In the genomic region with DNA sequence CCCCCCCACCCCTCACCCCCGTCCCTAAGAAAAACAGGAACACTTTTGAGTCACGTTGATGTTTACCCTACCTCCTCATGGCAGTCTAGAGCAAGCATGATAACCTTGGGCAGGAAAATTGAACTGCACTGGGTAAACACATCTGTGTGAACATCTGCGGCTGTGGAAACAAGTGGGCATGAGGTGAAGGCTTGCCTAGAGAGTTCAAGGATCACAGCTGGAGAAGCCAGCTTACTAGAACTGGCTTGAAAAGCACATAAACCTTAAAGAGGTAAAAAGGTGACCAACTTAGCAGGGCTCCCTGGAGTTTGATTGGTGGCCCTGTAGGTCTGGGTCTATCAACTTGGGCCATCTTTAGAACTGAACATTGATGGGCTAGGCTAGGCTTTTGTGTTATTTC, we compare ENCODE assay signal across 20 mouse cellular contexts. TPM values are rescaled to one million over a fixed set of nuclear protein-coding genes. Genes with fewer than 3 reads are reported as not detected.
DNase-seq lines count a peak whose midpoint lies in the region; ATAC-seq lines count a peak whose summit lies in the region.
"Had no signal": no experiment of that assay in that cellular context is flagged by ENCODE, and none has a peak within 500 bp of the region (broad histone marks: within the 10 kb centered on the region; RNA-seq: fewer than 3 reads in every experiment).

No protein-coding gene starts in this region.

- no peaks in the 10 kb centered on the region for H3K9me3 ChIP-seq in kidney, embryonic 15.5 days (replicated peaks)
- no peaks in the 10 kb centered on the region for H3K9me3 ChIP-seq in neural tube, embryonic 11.5 days (ENCODE audit: control insufficient read depth, low read length)
- no peaks in the 10 kb centered on the region for H3K9me3 ChIP-seq in stomach, embryonic 15.5 days
- H3K9me3 ChIP-seq: embryonic facial prominence, embryonic 13.5 days; forebrain, embryonic 12.5 days; heart, embryonic 10.5 days; hindbrain, embryonic 12.5 days had no signal

- H3K27ac ChIP-seq in kidney, embryonic 15.5 days, result 0 out of 2 replicates have a peak overlapping the region, but pooled peaks have one; percentile 35
- no peak overlapping the region for H3K27ac ChIP-seq in neural tube, embryonic 11.5 days (ENCODE audit: low read depth, low read length)
- H3K27ac ChIP-seq in stomach, embryonic 15.5 days, result peak overlapping the region; percentile 55
- H3K27ac ChIP-seq: embryonic facial prominence, embryonic 13.5 days; forebrain, embryonic 12.5 days; heart, embryonic 10.5 days; hindbrain, embryonic 12.5 days had no signal

- no peaks in the 10 kb centered on the region for H3K36me3 ChIP-seq in kidney, embryonic 15.5 days
- H3K36me3 ChIP-seq in neural tube, embryonic 11.5 days (ENCODE audit: control insufficient read depth, insufficient read depth, low read length), result no peaks in the 10 kb centered on the region
- no peaks in the 10 kb centered on the region for H3K36me3 ChIP-seq in stomach, embryonic 15.5 days
- H3K36me3 ChIP-seq: embryonic facial prominence, embryonic 13.5 days; forebrain, embryonic 12.5 days; heart, embryonic 10.5 days; hindbrain, embryonic 12.5 days had no signal

- H3K9ac ChIP-seq in kidney, embryonic 15.5 days, result no peak overlapping the region
- no peak overlapping the region for H3K9ac ChIP-seq in neural tube, embryonic 11.5 days (ENCODE audit: low read length)
- no peak overlapping the region for H3K9ac ChIP-seq in stomach, embryonic 15.5 days
- H3K9ac ChIP-seq: embryonic facial prominence, embryonic 13.5 days; forebrain, embryonic 12.5 days; hindbrain, embryonic 12.5 days had no signal

- DNase-seq in kidney, adult 18-20 months, result no peak
- peak; percentile 14 for DNase-seq in neural tube, embryonic 11.5 days (ENCODE audit: low spot score)
- DNase-seq in neural tube, embryonic 10.5 days (ENCODE audit: extremely low spot score, low spot score), result no peak
- no peak for DNase-seq in frontal cortex, postnatal 14 days (ENCODE audit: low spot score in 2 of 2)
- no peak for DNase-seq in right cerebral cortex, adult 18-20 months
- DNase-seq: adrenal gland, postnatal 10 days; cerebellum, adult 11 months; cerebellum, adult 8-10 months; cerebellum, postnatal 14 days; gastrocnemius, postnatal 25 days; heart, postnatal 10 days; heart, postnatal 4 days had no signal

- no peak overlapping the region for H3K4me3 ChIP-seq in kidney, embryonic 15.5 days (replicated peaks)
- no peak overlapping the region for H3K4me3 ChIP-seq in neural tube, embryonic 11.5 days (ENCODE audit: low read depth, low read length)
- H3K4me3 ChIP-seq in stomach, embryonic 15.5 days (replicated peaks), result no peak overlapping the region
- H3K4me3 ChIP-seq: embryonic facial prominence, embryonic 13.5 days; forebrain, embryonic 12.5 days; heart, embryonic 10.5 days; hindbrain, embryonic 12.5 days had no signal

- no peaks in the 10 kb centered on the region for H3K27me3 ChIP-seq in kidney, embryonic 15.5 days
- H3K27me3 ChIP-seq in neural tube, embryonic 11.5 days (ENCODE audit: control insufficient read depth, insufficient read depth, low read length), result no peaks in the 10 kb centered on the region
- no peaks in the 10 kb centered on the region for H3K27me3 ChIP-seq in stomach, embryonic 15.5 days (replicated peaks)
- H3K27me3 ChIP-seq: embryonic facial prominence, embryonic 13.5 days; forebrain, embryonic 12.5 days; hindbrain, embryonic 12.5 days had no signal

- WGBS in kidney, embryonic 15.5 days, result 33% methylated on average over 3 of the region's 3 CpGs
- 61% methylated on average over 3 of the region's 3 CpGs for WGBS in neural tube, embryonic 11.5 days
- WGBS in stomach, embryonic 15.5 days, result 34% methylated on average over 3 of the region's 3 CpGs

- H3K4me1 ChIP-seq in kidney, embryonic 15.5 days, result peaks cover 28% of the 10 kb centered on the region
- no peaks in the 10 kb centered on the region for H3K4me1 ChIP-seq in neural tube, embryonic 11.5 days (ENCODE audit: control insufficient read depth, insufficient read depth, low read length)
- H3K4me1 ChIP-seq in stomach, embryonic 15.5 days, result no peaks in the 10 kb centered on the region
- H3K4me1 ChIP-seq: forebrain, embryonic 12.5 days; hindbrain, embryonic 12.5 days had no signal

- ATAC-seq in kidney, embryonic 15.5 days (replicated peaks; ENCODE audit: low FRiP score), result no peak
- no peak for ATAC-seq in neural tube, embryonic 11.5 days (ENCODE audit: insufficient read depth, low FRiP score, low TSS enrichment)
- ATAC-seq in stomach, embryonic 15.5 days (ENCODE audit: insufficient read depth, low FRiP score, low read depth), result peak; percentile 49; the same call in 1 of the 2 replicates
- ATAC-seq: forebrain, embryonic 16.5 days; hindbrain, embryonic 16.5 days had no signal

- H3K4me2 ChIP-seq in kidney, embryonic 15.5 days, result no peak overlapping the region
- H3K4me2 ChIP-seq in neural tube, embryonic 11.5 days (ENCODE audit: low read depth), result no peak overlapping the region
- no peak overlapping the region for H3K4me2 ChIP-seq in stomach, embryonic 15.5 days
- H3K4me2 ChIP-seq: embryonic facial prominence, embryonic 13.5 days; forebrain, embryonic 12.5 days; hindbrain, embryonic 12.5 days had no signal

RNA-seq across cellular contexts. Expression of a gene that starts 58.5 kb away (rescaled TPM):
- polyA plus RNA-seq in kidney, embryonic 15.5 days (2015; fragmentation: Nextera tagmentation; extraction: Ambion mirVana), result 0.80 and 1.1 TPM in 2 replicates
- polyA plus RNA-seq in neural tube, embryonic 11.5 days (2014; fragmentation: Nextera tagmentation; extraction: Ambion mirVana), result not detected in 2 replicates
- 3.3 and 3.6 TPM in 2 replicates for polyA plus RNA-seq in stomach, embryonic 15.5 days (2015; fragmentation: Nextera tagmentation; extraction: Ambion mirVana)
- polyA plus RNA-seq: forebrain, embryonic 12.5 days had no signal
